Mouse (Mus musculus) bone marrow, adult 2 months (tissue): Measurements from ENCODE around the gene Tnfsf15.

Source experiments
- CTCF ChIP-seq: fragments of 200-500 bp; IDR thresholded peaks from 2 replicates; pipeline ENCODE4 v1.5.1; 2011; ENCODE audit warnings: low read length, control low read depth; ENCODE audit not compliant: control insufficient read depth, insufficient read depth
- POLR2A ChIP-seq: fragments of 200-500 bp; IDR thresholded peaks from 2 replicates; pipeline ENCODE4 v1.6.1; 2011; ENCODE audit warnings: low read depth, mild to moderate bottlenecking, control low read depth, low read length, borderline replicate concordance; ENCODE audit not compliant: control insufficient read depth

- TF ChIP-seq CTCF (no peak), POLR2A (no peak)
Observed at GRCm38 (mm10) chr4:63773306-63774090, 28.6 kb upstream of the Tnfsf15 start.
